Mouse (Mus musculus): Measurements from ENCODE around the gene Tpmt.

- TF ChIP-seq POLR2A (IDR thresholded peaks at IDR 0.05; ENCODE audit: borderline replicate concordance, extremely low read depth, insufficient read depth, insufficient read length, poor library complexity, severe bottlenecking) = no peak
- no peak for TF ChIP-seq CTCF (IDR thresholded peaks at IDR 0.05; ENCODE audit: borderline replicate concordance, extremely low read depth, insufficient read depth, insufficient read length)
These were observed 32.8 kb upstream of the Tpmt start for GRCm38 (mm10) chr13:47077367-47077766.
